Mouse (Mus musculus): Measurements from ENCODE around the gene Nutm1. TPM values are rescaled to one million over a fixed set of nuclear protein-coding genes. Genes with fewer than 3 reads are reported as not detected.
"Not testable (repeated sequence)": the region's sequence is repeated elsewhere in the genome, so short reads cannot be mapped to it uniquely, and the experiment has no call there.

Gene Nutm1
- total RNA-seq (2017): not detected in 2 replicates

- ATAC-seq (replicated peaks; ENCODE audit: low read depth, poor library complexity, severe bottlenecking): peak; percentile 16; the same call in 1 of the 2 replicates
These were observed at the start of gene Nutm1 for GRCm38 (mm10) chr2:112259241-112259962. Nutm1 (minus strand) TSS chr2:112259291.

- ATAC-seq (replicated peaks; ENCODE audit: low read depth, poor library complexity, severe bottlenecking): peak; percentile 41
These were observed 49.6 kb upstream of the Nutm1 start for GRCm38 (mm10) chr2:112308671-112309070.

GRCm38 (mm10) chr2:112298221-112298620 lies 39.1 kb upstream of the Nutm1 start:
- ATAC-seq (replicated peaks; ENCODE audit: low read depth, poor library complexity, severe bottlenecking): no peak

GRCm38 (mm10) chr2:112296211-112296610 lies 37.1 kb upstream of the Nutm1 start:
- no peak for ATAC-seq (replicated peaks; ENCODE audit: low read depth, poor library complexity, severe bottlenecking)

GRCm38 (mm10) chr2:112292823-112293222 lies 33.7 kb upstream of the Nutm1 start:
- no peak for ATAC-seq (replicated peaks; ENCODE audit: low read depth, poor library complexity, severe bottlenecking)

- no peak for ATAC-seq (replicated peaks; ENCODE audit: low read depth, poor library complexity, severe bottlenecking)
These were observed 30.4 kb upstream of the Nutm1 start for GRCm38 (mm10) chr2:112289507-112289906.

GRCm38 (mm10) chr2:112287059-112287458 lies 28.0 kb upstream of the Nutm1 start:
- ATAC-seq (replicated peaks; ENCODE audit: low read depth, poor library complexity, severe bottlenecking): no peak

- not testable (repeated sequence) for ATAC-seq (replicated peaks; ENCODE audit: low read depth, poor library complexity, severe bottlenecking)
These were observed 27.0 kb upstream of the Nutm1 start for GRCm38 (mm10) chr2:112286062-112286461.

- ATAC-seq (replicated peaks; ENCODE audit: low read depth, poor library complexity, severe bottlenecking): no peak
These were observed 25.9 kb upstream of the Nutm1 start for GRCm38 (mm10) chr2:112285031-112285390.

GRCm38 (mm10) chr2:112284363-112285030 lies 25.4 kb upstream of the Nutm1 start:
- ATAC-seq (replicated peaks; ENCODE audit: low read depth, poor library complexity, severe bottlenecking): peak; percentile 92

GRCm38 (mm10) chr2:112282846-112283245 lies 23.8 kb upstream of the Nutm1 start:
- ATAC-seq (replicated peaks; ENCODE audit: low read depth, poor library complexity, severe bottlenecking): no peak

- ATAC-seq (replicated peaks; ENCODE audit: low read depth, poor library complexity, severe bottlenecking): no peak
These were observed 17.8 kb upstream of the Nutm1 start for GRCm38 (mm10) chr2:112276870-112277269.

- no peak for ATAC-seq (replicated peaks; ENCODE audit: low read depth, poor library complexity, severe bottlenecking)
These were observed 14.4 kb upstream of the Nutm1 start for GRCm38 (mm10) chr2:112273474-112273873.

- no peak for ATAC-seq (replicated peaks; ENCODE audit: low read depth, poor library complexity, severe bottlenecking)
These were observed 13.8 kb upstream of the Nutm1 start for GRCm38 (mm10) chr2:112272909-112273308.

- no peak for ATAC-seq (replicated peaks; ENCODE audit: low read depth, poor library complexity, severe bottlenecking)
These were observed 10.9 kb upstream of the Nutm1 start for GRCm38 (mm10) chr2:112270011-112270410.

- peak; percentile 43 for ATAC-seq (replicated peaks; ENCODE audit: low read depth, poor library complexity, severe bottlenecking)
These were observed 8.6 kb upstream of the Nutm1 start for GRCm38 (mm10) chr2:112267547-112268269.

GRCm38 (mm10) chr2:112266780-112267179 lies 7.7 kb upstream of the Nutm1 start:
- ATAC-seq (replicated peaks; ENCODE audit: low read depth, poor library complexity, severe bottlenecking): no peak

GRCm38 (mm10) chr2:112266242-112266592 lies 7.1 kb upstream of the Nutm1 start, which contains the start of gene Gm21985:
Gm21985 (plus strand) TSS chr2:112266314.
- ATAC-seq (replicated peaks; ENCODE audit: low read depth, poor library complexity, severe bottlenecking): peak; percentile 45

GRCm38 (mm10) chr2:112265448-112266241 lies 6.6 kb upstream of the Nutm1 start, which contains the start of gene Slc12a6:
Slc12a6 (plus strand) TSS chr2:112265825.
- peak; percentile 61 for ATAC-seq (replicated peaks; ENCODE audit: low read depth, poor library complexity, severe bottlenecking)

- no peak for ATAC-seq (replicated peaks; ENCODE audit: low read depth, poor library complexity, severe bottlenecking)
These were observed 5.3 kb upstream of the Nutm1 start for GRCm38 (mm10) chr2:112264364-112264763.

All from common myeloid progenitor, adult 5-6 weeks (primary cell).